Mouse (Mus musculus): Measurements from ENCODE around the gene Fam122b.

Fam122b gene

GRCm38 (mm10) chrX:53201616-53202015 lies 68.0 kb downstream of the Fam122b start:
- no peak for DNase-seq (ENCODE audit: low spot score in 2 of 2)

GRCm38 (mm10) chrX:53197681-53198080 lies 71.9 kb downstream of the Fam122b start:
- DNase-seq (ENCODE audit: low spot score in 2 of 2), result no peak

- no peak for DNase-seq (ENCODE audit: low spot score in 2 of 2)
Observed at GRCm38 (mm10) chrX:53196392-53196791, 73.2 kb downstream of the Fam122b start.
